In the genomic region with DNA sequence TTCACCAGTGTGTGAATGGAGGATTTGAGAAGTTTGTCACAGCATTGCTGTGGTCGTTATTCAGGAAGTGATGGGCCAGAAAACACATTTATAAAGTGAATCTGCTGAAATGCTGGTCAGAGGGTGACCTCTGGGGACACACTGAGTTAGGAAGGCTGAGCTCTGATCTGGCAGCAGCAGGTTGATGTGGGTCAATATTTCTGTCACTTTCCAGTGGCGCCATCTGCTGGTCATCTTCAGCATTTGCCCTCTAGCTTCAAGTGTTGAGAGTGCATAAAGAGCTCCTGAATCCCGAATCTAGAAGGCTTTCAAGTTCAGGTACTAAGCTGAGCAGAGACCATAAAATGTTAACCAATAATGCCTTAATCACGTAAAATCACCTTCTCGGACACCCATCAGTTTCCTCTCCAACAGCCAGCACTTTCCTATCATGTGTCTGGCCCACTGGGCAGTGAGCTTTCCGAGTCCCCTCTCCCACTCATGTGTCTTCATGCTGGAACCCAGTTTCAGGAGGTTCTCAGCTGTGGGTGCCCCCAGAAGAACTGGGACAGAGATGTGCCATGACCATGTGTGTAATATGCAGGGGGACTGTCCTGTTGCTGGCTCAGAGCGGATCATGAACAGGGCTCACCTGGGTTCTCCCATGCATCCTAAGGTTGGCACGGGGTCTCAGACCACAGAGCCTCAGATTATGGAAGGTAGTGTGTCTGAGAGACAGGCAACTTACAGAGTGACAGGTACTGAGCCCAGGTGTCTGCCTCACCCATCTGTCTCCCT, we compare ENCODE assay signal across 8 mouse cellular contexts.
DNase-seq lines count a peak whose midpoint lies in the region; ATAC-seq lines count a peak whose summit lies in the region.

No protein-coding gene starts in this region.

- H3K36me3 ChIP-seq in heart, embryonic 12.5 days, result no peaks in the 10 kb centered on the region
- no peaks in the 10 kb centered on the region for H3K36me3 ChIP-seq in forebrain, embryonic 12.5 days (replicated peaks)
- no peaks in the 10 kb centered on the region for H3K36me3 ChIP-seq in hindbrain, embryonic 14.5 days (replicated peaks; ENCODE audit: control insufficient read depth, insufficient read depth)

- H3K27me3 ChIP-seq in heart, embryonic 12.5 days (replicated peaks), result peaks cover 18% of the 10 kb centered on the region; the same call in 1 of the 2 replicates
- peaks cover 30% of the 10 kb centered on the region for H3K27me3 ChIP-seq in forebrain, embryonic 12.5 days
- no peaks in the 10 kb centered on the region for H3K27me3 ChIP-seq in hindbrain, embryonic 14.5 days (ENCODE audit: control insufficient read depth, insufficient read depth, low read length)

- H3K4me3 ChIP-seq in heart, embryonic 12.5 days, result no peak overlapping the region
- no peak overlapping the region for H3K4me3 ChIP-seq in forebrain, embryonic 12.5 days (replicated peaks)
- no peak overlapping the region for H3K4me3 ChIP-seq in hindbrain, embryonic 14.5 days (replicated peaks; ENCODE audit: low read length)

- H3K4me2 ChIP-seq in heart, embryonic 12.5 days, result no peak overlapping the region
- H3K4me2 ChIP-seq in forebrain, embryonic 12.5 days, result no peak overlapping the region
- no peak overlapping the region for H3K4me2 ChIP-seq in hindbrain, embryonic 14.5 days (replicated peaks)

- no peak for ATAC-seq in heart, embryonic 12.5 days (ENCODE audit: insufficient number of reproducible peaks, low FRiP score)
- ATAC-seq in forebrain, embryonic 12.5 days (ENCODE audit: low FRiP score), result peak; percentile 14; the same call in 1 of the 2 replicates
- no peak for ATAC-seq in hindbrain, embryonic 14.5 days (ENCODE audit: low FRiP score)

- 54% methylated on average over 8 of the region's 8 CpGs for WGBS in heart, embryonic 12.5 days
- WGBS in forebrain, embryonic 12.5 days, result 58% methylated on average over 8 of the region's 8 CpGs
- 51% methylated on average over 8 of the region's 8 CpGs for WGBS in hindbrain, embryonic 14.5 days

- peak; percentile 76 to 91 for DNase-seq in heart, adult 18-20 months
- peak; percentile 93 for DNase-seq in brain, adult 2 months (ENCODE audit: low read depth, low spot score)
- peak; percentile 81 for DNase-seq in hindbrain, embryonic 14.5 days (ENCODE audit: low spot score)
- DNase-seq in layer of hippocampus, postnatal 36 days, result peak; percentile 58 to 66
- peak; percentile 83 for DNase-seq in mesoderm, embryonic 11.5 days (ENCODE audit: low read depth, low spot score)
- DNase-seq in spleen, adult 12 weeks (ENCODE audit: low spot score), result peak; percentile 39

- no peak overlapping the region for H3K9ac ChIP-seq in heart, embryonic 12.5 days
- no peak overlapping the region for H3K9ac ChIP-seq in forebrain, embryonic 12.5 days
- no peak overlapping the region for H3K9ac ChIP-seq in hindbrain, embryonic 14.5 days

- no peaks in the 10 kb centered on the region for H3K9me3 ChIP-seq in heart, embryonic 12.5 days (replicated peaks)
- H3K9me3 ChIP-seq in forebrain, embryonic 12.5 days, result no peaks in the 10 kb centered on the region
- no peaks in the 10 kb centered on the region for H3K9me3 ChIP-seq in hindbrain, embryonic 14.5 days (ENCODE audit: control insufficient read depth, low read length)

- H3K27ac ChIP-seq in heart, embryonic 12.5 days (ENCODE audit: poor library complexity, severe bottlenecking), result no peak overlapping the region
- no peak overlapping the region for H3K27ac ChIP-seq in forebrain, embryonic 12.5 days
- H3K27ac ChIP-seq in hindbrain, embryonic 14.5 days, result no peak overlapping the region

- no peaks in the 10 kb centered on the region for H3K4me1 ChIP-seq in heart, embryonic 12.5 days (replicated peaks)
- H3K4me1 ChIP-seq in forebrain, embryonic 12.5 days, result peaks cover 21% of the 10 kb centered on the region
- H3K4me1 ChIP-seq in hindbrain, embryonic 14.5 days (replicated peaks; ENCODE audit: control insufficient read depth, insufficient read depth, low read length), result peaks cover 6% of the 10 kb centered on the region; the same call in 1 of the 2 replicates

Comparison
In these comparisons a context has a peak if more than half of its experiments do, and no peak if none do; other contexts are left out.
1. DNase-seq: peak in every context shown above with its lines; median percentile 93 in brain, adult 2 months; 84 in heart, adult 18-20 months; 83 in mesoderm, embryonic 11.5 days; 81 in hindbrain, embryonic 14.5 days; 62 in layer of hippocampus, postnatal 36 days; 39 in spleen, adult 12 weeks.